In genomic region chr8:46850258-46850897, GRCm38 (mm10) we compare ENCODE assay signal across 15 mouse cellular contexts.
DNase-seq lines count a peak whose midpoint lies in the region; ATAC-seq and TF ChIP-seq lines count a peak whose summit lies in the region.
"Had no signal": no experiment of that assay in that cellular context is flagged by ENCODE, and none has a peak within 500 bp of the region (broad histone marks: within the 10 kb centered on the region; RNA-seq: fewer than 3 reads in every experiment).

No protein-coding gene starts in this region.

- ATAC-seq in common myeloid progenitor, adult 5-6 weeks (replicated peaks; ENCODE audit: low read depth, poor library complexity, severe bottlenecking), result peak; percentile 23
- ATAC-seq in midbrain, embryonic 13.5 days, result no peak
- ATAC-seq: hindbrain, postnatal 0 days; Patski had no signal

- no peak overlapping the region for H3K4me2 ChIP-seq in midbrain, embryonic 13.5 days (replicated peaks)

- H3K79me2 ChIP-seq in macrophage (ENCODE audit: inconsistent target), result peaks cover 22% of the 10 kb centered on the region; the same call in 1 of the 2 replicates

- H3K4me1 ChIP-seq in midbrain, embryonic 13.5 days (replicated peaks), result no peaks in the 10 kb centered on the region

- H3K36me3 ChIP-seq in macrophage (ENCODE audit: inconsistent target), result peaks cover 23% of the 10 kb centered on the region
- H3K36me3 ChIP-seq in midbrain, embryonic 13.5 days, result peaks cover 11% of the 10 kb centered on the region

- no peak overlapping the region for H3K9ac ChIP-seq in midbrain, embryonic 13.5 days (replicated peaks)
- H3K9ac ChIP-seq: liver, embryonic 14.5 days had no signal

- no peaks in the 10 kb centered on the region for H3K9me3 ChIP-seq in midbrain, embryonic 13.5 days

- H3K4me3 ChIP-seq in gastrocnemius, adult 2 months, result no peak overlapping the region
- H3K4me3 ChIP-seq in macrophage (ENCODE audit: inconsistent target), result no peak overlapping the region
- no peak overlapping the region for H3K4me3 ChIP-seq in midbrain, embryonic 13.5 days (replicated peaks)
- H3K4me3 ChIP-seq: erythroblast, embryonic 14.5 days had no signal

- intact Hi-C loops in gastrocnemius, adult 2 months (cut with DNase I), result no loop called here
- intact Hi-C loops in gastrocnemius, postnatal 36 days (cut with DNase I), result no loop called here

- no peak for TF ChIP-seq CTCF in gastrocnemius, adult 2 months (IDR thresholded peaks at IDR 0.05)

- H3K27me3 ChIP-seq in midbrain, embryonic 13.5 days, result no peaks in the 10 kb centered on the region
- H3K27me3 ChIP-seq: Patski had no signal

- peak; percentile 72 for DNase-seq in gastrocnemius, adult 2 months
- DNase-seq in gastrocnemius, postnatal 36 days, result no peak
- peak; percentile 67 for DNase-seq in layer of hippocampus, adult 9-11 months
- DNase-seq in layer of hippocampus, adult 9-10 months (ENCODE audit: low spot score), result no peak
- no peak for DNase-seq in testis, postnatal 14 days (ENCODE audit: low spot score)
- DNase-seq: cerebellum, postnatal 10 days; midbrain, embryonic 14.5 days; thymus, postnatal 4 days had no signal

- WGBS in macrophage (ENCODE audit: missing documents), result 30% methylated on average over 5 of the region's 6 CpGs
- WGBS in midbrain, embryonic 13.5 days, result 93% methylated on average over 6 of the region's 6 CpGs

- peak overlapping the region; percentile 62 for H3K27ac ChIP-seq in gastrocnemius, adult 2 months
- H3K27ac ChIP-seq in macrophage, result peak overlapping the region; percentile 99
- no peak overlapping the region for H3K27ac ChIP-seq in midbrain, embryonic 13.5 days
- H3K27ac ChIP-seq: hindbrain, postnatal 0 days; liver, embryonic 14.5 days had no signal

Comparison
In these comparisons a context has a peak if more than half of its experiments do, and no peak if none do; other contexts are left out.
1. DNase-seq: peak in gastrocnemius, adult 2 months (single experiment) and layer of hippocampus, adult 9-11 months (single experiment); none in gastrocnemius, postnatal 36 days (0 of 2), layer of hippocampus, adult 9-10 months (single experiment) and testis, postnatal 14 days (single experiment).